Mouse (Mus musculus) bone marrow macrophage, adult 2 months (primary cell): ENCODE results near the gene Ubap2.

Experiments used
- CTCF ChIP-seq: IDR thresholded peaks from 2 replicates; pipeline ENCODE4 v1.5.1; 2012; ENCODE audit warnings: low read depth, mild to moderate bottlenecking, low read length, moderate library complexity
- POLR2A ChIP-seq: IDR thresholded peaks from 2 replicates; pipeline ENCODE4 v1.6.1; 2012; ENCODE audit warnings: mild to moderate bottlenecking, low read depth, low read length, borderline replicate concordance

DNA sequence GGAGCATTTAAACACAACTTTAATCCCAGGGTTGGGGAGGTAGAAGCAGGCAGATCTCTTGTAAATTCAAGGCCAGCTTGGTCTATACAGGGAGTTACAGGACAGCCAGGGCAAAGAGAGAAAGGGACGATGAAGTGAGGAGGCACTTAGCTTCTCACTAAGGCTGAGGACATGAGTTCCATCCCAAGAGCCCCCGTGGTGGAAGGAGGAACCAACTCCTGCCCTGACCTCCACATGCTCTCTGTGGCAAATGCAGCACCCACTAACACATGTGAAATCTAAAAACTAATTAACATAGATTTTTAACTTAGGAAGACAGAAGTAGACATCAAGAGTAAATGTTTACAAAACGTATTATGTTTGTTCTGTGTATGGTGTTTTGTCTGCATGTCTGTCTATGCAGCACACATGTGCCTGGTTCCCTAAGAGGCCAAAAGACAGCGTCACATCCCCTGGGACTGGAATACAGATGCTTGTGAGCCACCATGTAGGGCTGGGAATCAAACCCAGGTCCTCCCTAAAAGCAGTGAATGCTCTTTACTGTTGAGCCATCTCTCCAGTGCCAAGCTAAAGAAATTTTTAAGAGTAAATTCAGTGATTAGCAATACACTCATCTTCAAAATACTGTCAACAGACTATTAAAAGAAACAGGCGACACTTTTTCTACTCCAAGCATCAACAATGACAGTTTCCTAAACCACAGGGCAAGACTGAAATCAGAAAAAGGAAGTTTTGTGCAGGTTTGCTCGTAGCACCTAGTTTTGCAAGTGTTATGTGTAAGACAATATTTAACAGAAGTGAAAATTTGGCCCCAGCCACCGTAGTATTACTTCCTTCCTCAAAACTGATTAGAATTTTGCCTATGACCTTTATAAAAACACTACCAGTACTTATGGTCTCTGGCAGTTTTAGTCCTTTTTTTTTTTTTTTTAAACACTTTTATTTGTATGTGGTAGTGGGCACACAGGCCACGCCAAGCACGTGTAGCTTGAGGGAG, 35.9 kb upstream of the Ubap2 start:
- TF ChIP-seq POLR2A = no peak
- no peak for TF ChIP-seq CTCF
